Mouse (Mus musculus) cerebellum, postnatal 10 days (tissue): ENCODE data around the gene Camsap1.

Experiments used
- DNase-seq, 2 experiments: peaks; one replicate each; pipeline ENCODE4 v3.0.0; 2021; ENCODE audit warnings: mixed read lengths in 2 of 2

Gene Camsap1

DNA sequence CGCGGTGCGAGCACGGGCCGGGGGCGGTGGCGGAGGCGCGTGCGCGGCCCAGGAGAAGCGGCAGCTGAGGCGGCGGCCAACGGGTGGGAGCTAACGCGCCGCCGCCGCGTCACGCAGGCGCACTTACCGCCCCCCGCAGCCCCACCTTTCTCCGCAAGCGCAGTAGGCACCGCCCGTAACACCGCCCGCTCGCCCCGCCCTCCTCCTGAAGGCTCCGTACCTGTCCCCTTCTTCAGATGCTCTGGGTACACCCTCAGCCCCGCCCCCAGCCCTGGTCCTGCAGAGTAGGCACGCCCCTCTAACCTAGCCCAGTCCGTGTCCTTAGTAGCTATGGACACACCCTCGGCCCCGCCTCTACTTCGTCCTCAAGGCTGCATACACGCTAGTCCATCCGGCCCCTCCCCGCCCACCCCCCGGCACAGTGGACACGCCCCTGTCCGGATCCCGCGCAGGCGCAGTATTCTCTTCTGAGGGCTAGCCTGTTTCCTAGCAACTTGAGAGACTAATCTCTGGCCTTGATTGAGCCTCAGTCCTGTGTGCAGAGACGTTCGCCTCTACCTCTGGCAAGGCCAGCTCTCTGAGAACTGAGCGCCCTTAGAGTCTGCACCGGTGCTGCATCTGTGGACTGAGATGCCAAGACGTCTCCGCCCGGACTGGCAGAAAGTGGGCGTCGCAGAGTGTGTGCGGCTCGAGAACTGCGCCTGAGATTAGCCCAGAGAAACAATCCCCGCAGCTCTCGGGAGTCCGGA lies at the start of gene Camsap1:
TSS of gene Camsap1 (minus strand) at position 124 of the 749 bp plus-strand sequence.
- DNase-seq: peak; percentile 100

DNA sequence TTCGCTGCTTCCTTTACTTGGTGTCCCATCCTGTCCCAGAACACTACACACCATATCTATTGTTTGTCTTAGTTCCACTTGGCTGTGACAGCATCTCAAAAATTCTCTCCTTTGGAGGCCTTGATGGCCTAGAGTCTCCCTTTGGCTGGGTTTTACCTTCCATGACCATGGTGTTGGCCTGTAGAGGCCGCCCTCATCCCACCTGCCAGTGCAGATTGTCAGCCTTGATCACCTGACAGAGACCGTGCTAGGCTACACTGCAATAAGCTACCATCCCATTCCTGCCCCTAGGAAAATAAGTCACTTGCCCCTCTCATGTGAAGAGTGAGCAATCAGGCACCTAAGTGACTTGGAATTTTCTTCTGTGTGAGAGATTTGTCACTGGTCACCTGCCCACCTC lies 47.2 kb upstream of the Camsap1 start:
- DNase-seq: peak in 1 of 2 experiments; percentile 60

DNA sequence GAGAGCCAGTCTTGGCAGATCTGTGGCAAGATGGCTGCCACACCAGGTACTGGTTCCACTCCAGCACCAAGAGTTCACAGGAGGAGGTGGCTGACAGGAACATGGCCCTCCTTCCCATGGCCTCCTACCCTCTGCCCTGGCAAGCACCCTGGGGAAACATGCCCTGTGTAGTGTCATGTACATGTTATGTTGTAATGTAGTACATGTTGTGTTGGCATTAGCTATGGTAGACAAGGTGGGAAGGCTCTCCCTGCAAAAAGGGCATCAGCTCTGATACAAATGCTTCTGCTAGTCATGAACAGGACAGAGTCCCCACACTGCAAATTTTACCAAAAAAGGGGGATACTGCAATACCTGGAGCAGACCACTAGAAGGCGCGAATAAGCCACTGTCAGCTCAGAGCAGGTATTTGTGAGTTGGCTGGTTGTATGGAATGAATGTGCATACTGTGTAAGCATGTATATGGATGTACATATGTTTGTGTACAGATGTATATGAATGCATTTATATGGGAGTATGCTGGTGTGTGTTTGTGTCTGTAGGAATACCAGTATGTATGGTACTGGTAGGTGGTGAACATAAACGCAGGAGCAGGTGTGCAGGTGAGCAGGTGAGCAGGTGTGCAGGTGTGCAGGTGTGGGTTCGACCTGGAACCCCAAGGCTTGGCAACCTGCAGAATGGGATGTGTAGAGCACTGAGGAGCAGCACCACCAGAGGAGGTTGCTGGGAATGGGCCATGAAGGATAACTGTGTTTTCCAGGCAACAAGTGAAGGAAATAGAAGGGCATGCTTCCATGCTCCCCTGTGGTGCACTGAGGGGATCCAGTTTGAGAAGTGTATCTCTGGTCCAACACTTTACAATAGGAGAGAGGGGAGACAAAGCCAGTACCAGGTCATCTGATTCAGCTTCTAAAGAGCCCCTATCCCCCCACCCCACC lies 41.3 kb upstream of the Camsap1 start:
- peak; percentile 65 to 75 for DNase-seq

DNA sequence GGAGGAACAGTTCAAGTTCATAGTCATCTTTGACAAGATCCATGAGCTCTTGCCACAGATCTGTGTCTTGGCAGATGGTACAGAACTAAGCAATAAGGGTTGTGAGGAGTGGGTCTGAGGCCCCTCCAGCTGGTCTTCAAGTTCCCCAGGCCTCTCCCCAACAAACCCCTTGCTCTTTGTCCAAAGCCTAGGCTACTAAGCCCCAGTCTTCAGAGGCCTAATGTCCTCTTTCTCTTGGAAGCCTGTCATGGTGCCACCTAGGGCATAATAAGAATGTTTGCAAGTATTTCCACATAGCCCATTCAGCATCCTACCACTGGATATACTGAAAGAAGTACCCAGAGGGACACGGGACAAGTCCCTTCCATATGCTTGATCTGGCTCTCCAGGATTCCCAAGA lies 39.5 kb upstream of the Camsap1 start:
- no peak for DNase-seq

DNA sequence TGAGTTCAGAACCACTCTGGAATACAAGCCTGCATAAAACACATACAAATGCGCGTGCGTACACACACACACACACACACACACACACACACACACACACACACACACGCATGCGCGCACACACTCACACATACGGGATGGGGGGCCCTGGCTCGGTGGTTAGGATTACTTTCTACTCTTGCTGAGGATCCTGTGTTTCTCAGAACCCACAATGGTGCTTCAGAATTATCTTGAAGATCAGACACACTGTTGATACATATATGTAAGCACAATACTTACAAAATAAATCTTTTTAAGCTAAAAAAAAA lies 39.1 kb upstream of the Camsap1 start:
- no peak for DNase-seq

DNA sequence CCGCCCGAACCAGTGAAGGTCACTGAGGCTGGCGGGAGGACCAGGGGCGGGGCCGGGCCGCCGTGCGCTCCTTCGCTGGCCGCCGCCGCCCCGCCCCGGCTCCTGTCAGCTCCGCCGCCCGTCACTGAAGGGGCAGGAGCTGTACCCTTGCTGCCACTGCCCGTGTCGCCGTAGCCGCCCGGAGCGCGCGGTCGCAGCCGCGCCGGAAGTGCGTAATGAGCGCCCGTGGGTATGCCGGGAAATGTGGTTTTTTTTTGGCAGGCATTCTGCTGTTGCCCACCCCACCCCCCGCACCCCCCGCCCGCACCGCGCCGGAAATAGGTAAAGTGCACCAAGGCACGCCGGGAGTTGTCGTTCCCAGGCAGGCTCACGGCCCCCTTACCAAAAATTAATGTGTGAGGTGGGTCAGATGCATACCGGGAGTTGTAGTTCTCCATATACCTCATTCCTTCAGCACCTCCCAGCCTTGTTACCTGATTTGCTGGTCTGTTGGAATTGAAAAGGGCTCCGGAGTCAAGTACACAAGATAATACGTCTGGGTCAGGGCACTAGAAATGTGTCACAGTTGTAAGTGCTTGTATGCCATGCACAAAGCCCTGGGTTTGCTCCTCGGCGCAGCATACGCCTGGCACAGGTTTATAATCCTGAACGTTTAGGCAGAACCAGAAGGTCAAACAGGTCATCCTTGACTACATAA lies 38.6 kb upstream of the Camsap1 start, which contains the start of gene Ubac1:
TSS of gene Ubac1 (minus strand) at position 187 of the 697 bp plus-strand sequence.
- peak; percentile 96 for DNase-seq

DNA sequence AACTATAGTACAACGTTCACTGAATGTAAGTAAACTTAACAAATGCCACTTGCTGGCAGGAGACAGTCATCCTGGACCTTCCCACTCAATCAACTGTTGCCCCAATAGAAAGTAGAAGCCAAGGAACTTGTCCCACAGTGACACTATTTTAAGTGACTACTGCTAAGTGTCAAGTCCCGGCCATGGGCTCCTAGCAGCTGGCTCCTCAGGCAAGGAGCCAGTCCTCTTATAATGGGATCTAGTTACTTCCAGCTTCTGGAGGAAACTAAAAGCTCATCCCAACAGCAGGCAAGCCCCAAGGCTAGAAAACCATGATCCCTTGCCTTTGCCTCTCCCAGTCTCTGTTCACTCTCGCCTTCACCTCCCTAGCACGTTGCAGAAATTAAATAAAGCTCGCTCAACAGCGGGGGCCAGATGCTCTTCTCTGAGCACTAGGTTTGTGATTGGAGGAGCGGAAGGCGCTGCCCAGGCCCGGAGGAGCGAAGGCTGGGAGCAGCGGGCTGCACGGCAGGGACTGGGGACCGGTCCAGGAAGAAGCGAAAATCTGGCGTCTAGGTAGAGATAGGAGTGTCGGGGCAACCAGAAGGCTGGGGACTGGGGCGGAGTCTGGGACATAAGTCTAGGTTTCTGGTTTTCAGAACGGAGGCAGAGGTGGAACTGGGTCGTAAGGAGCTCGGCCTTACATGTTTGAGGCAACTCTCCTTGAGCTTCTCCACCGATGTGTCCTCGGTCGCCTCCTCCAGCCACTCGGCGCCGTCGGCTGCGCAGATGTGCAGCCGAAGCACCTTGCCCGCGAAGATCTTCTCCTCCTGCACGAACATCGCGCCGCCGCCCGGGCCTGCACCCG lies 37.9 kb upstream of the Camsap1 start:
- DNase-seq: peak; percentile 94 to 95

DNA sequence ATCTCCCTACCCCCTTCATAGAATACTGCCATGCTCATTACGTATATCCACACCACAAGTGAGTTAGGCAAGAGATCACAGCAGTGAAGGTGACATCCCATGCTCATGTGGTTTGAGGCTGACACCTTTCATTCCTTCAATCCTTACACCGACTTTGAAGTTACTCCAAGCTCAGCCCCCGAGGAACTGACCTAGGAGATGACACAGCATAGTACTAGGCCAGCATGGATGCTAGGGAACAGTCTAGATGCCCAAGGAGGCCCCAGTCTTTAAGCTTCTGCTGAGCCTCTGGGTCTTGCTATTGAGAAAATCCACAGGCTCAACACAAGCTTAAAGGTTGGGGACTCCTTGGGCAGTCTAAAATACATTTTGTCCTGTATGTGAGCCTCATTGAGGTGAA lies 36.8 kb upstream of the Camsap1 start:
- DNase-seq: no peak

DNA sequence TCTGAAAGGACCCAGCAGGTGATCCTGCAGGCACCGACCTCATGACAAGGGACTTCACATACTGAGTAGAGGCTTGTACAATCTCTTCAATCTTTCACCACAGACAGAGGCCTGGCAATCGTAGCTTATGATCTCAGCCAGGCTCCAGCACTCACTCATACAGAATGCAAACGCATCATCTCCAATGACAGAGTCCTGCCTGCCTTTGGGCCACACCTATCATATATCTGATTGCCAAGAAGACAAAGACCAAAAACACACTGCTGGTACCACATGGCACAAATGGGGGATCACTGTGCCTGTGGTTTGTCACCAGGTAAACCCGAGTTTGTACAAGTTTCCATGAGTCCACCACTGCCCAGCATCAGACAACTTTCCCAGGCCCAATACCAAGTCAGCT lies 34.2 kb upstream of the Camsap1 start:
- no peak for DNase-seq

DNA sequence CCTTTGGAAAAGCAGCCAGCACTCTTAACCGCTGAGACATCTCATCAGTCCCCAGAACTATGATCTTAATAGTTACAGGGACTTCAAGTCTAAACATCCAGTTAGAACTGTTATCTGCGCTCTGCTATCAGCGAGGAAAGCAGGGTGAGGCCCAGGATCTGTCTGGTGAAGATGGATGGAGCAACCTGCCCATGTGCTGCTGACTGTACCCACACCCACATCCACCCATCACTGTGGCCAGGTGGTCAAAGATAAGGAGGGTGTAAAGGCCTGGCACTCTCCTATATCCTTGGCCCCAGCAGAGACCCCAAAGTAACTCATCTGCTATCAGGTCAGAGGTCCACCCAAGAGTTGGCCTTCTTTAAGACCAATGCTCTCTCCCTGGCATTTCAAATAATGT lies 30.6 kb upstream of the Camsap1 start:
- DNase-seq: no peak

DNA sequence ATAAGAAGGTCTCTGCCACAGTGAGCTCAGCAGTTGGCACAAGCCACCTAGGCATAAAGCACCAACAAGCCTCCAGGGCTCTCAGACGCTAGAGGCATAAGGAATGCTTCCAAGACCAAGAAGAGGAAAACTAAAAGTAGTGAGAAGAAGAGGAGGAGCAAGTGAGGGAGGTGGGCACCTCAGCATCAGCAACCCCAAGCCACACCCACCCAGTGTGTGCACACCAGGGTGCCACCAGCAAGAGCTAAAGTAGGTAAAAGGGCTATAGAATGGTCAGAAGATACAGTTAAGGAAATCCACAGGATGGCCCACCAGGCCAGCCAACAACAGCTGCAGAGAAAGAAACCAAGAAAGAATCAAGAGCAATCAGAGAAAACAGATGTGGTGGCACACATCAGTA lies 28.3 kb upstream of the Camsap1 start:
- no peak for DNase-seq

DNA sequence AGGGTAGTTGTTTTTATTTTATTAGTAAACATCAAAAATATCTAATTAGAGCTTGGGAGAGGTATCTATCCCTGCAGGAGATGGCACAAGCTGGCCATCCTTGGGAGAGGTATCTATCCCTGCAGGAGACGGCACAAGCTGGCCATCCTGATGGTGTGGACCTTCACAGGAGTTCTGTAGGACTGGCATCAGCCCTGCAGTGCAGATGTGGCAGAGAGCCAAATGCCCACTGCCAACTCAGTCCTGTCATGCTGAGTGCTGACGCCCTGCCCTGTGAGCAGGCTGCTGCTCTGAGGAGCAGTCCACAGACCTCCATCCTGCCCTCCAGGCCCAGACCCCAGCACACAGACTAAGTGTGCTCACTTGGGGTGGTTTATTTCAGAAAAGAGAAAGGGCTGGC lies 18.9 kb upstream of the Camsap1 start:
- DNase-seq: peak; percentile 93 to 95

DNA sequence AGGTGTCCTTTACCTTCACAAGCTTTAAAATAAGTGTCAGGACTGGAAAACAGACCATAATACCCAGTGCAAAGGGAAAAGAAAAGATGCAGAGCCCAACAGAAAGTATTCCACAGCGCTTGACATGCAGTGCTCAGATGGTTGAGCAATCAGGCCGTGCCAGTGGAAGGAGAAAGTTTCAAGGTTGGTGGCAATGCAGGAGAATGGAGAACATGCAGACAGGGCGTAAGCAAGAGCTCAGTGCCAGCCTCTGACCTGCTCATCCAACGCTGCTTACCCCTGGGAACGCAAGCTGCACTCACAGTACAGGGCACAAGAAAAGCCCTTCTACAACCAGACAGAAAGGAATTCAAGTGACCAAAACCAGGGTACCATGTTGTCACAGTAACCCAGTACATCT lies 18.1 kb upstream of the Camsap1 start:
- peak in 1 of 2 experiments; percentile 23 for DNase-seq

DNA sequence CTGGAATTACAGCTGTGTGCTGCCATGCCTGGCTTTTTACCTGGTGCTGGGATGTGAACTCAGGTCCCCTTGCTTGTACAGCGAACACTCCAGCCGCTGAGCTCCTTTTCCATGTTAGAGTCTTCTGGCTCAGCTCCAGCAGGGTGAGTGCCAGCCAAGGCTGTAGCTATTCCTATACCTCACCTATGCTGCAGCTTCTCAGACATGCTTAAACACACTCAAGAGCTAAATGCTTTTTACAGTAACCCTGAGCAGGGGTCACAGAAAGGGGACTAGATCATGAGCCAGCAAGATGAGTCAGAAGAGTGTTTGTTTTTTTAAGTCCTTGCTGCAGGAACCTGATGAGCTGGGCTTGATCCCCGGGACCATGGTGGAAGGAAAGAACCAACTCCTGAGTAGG lies 14.6 kb upstream of the Camsap1 start:
- peak; percentile 63 to 64 for DNase-seq

DNA sequence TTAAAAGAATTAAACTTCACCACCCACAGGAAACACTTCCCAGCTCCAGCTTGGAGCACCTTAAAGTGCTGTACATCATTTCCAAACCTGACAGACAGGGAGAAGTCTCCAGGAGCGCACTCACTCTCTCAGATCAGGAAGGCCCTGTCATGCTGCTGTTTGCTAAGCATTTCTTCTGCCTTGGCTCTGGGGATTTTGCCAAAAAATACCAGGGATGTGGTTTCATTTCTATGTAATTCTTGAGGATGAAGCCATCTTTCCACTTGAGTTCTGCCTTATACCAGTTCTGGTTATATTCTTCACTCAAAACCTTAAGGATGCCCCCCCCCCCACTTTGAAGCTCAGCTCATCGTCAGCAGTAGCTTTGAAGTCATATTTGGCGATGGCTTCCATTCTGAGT lies 11.7 kb upstream of the Camsap1 start:
- DNase-seq: no peak

DNA sequence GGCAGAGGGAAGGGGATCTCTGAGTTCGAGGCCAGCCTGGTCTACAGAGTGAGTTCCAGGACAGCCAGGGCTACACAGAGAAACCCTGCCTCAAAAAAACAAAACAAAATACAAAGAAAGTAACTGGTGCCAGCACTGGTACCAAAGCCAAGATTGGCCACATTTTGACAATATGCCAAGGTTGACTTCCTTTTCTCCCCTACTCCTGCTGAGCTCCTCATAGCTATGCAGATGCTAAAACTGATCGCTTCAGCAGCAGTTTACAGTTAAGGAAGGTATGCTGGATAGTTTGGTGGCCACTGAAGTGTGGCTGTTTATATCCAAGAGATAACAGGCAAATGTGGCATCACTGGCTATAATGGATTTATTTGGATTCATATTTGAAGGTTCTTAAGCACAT lies 9.2 kb upstream of the Camsap1 start:
- DNase-seq: no peak

DNA sequence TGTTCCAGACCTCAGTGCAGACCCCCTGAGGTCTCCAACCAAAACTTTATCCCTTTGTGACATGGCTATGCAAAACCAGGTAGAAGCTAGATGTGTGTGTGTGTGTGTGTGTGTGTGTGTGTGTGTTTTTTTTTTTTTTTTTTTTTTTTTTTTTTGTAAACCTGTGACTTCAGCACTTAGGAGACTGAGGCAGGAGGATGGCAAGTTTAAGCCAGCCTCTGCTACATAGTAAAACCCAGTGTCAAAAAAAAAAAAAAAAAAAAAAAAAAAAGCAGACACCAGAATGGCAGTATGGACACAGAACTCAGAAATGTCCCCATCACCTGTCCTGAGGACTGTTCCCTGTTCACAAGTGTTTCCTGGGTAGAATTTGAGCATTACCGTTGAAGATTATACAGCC lies 6.6 kb upstream of the Camsap1 start:
- DNase-seq: no peak

DNA sequence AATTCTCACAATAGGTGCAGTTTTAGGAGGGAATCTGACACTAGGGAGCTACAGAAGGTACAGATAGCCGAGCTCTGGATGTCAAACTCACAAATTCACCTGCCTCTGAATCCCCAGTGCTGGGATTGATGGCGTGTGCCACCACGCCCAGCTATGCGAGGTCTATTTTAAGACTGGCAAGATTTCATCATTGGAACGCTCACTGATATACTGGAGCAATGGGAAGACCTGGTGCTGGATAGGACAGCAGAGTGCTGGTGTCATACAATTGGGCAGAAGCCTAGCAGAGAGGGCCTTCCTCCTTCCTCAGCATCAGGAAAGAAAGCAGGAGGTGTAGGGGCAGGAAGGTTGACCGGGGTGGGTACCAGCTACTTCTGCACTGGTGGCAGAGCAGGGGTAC lies 4.7 kb upstream of the Camsap1 start:
- DNase-seq: no peak

DNA sequence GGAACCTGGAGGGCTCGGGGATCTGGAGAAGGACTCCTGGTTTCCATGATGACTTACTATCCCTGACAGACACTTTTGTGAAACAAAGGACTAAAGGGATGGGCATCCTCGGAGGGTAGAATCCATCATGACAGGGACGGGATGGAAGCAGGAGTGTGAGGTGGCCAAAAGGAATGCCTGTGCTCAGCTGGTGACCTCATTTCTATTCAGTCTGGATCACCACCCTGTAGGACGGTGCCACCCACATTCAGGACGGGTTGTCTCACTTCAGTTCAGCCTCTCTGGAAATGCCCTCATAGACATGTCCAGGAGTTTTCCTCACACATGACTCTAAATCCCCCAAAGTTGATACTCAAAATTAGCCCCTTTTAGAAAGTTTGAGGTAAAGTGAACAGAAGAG lies 3.5 kb upstream of the Camsap1 start:
- no peak for DNase-seq

DNA sequence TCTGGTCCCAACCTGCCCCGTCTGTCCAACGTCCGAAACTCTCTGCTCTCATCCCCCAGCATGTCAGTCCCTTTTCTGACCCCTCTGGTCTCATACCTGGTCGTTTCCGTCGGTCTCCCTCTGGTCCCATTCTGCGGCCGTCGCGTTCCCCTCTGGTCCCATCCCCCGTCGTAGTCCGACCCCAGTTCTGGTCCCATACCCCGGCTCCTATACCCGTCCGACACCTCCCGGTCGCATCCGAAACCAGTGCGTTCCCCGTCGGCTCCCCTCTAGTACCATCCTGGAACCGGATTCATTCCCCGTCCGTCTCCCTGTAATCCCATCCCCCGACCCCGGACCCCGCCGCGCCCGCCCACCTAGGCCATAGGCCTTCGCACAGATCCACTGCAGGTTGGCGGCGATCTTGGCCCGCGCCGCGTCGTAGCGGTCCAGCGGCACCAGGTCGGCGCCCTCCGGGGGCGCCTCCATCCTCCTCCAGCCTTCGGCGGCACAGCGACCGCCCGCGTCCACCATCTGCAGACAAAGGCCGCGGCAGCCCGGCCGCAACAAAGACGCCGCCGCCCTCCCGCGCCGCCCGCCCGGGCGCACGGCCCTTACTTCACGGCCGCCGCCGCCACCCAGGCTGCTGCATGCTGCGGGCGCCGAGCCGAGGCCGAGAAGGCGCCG lies 523 bp downstream of the Camsap1 start:
- peak; percentile 77 to 80 for DNase-seq

DNA sequence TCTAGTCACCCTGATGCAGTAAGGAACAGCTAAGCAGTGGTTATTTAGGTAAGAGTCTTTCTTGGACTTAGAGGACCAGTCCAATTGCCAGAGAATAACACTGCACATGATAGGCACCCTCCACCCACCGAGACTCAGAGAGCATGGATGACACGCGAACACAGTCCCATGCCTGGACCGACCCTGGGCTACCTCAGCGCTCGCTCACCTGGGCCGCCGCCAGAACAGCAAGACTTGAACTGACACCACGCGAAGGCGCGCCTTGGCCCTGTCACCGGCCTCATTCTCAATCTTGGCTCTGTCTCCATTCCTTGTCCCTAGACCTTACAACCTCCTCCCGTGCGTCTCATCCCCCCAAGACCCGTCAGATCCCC lies 1.0 kb downstream of the Camsap1 start:
- DNase-seq: peak; percentile 88

DNA sequence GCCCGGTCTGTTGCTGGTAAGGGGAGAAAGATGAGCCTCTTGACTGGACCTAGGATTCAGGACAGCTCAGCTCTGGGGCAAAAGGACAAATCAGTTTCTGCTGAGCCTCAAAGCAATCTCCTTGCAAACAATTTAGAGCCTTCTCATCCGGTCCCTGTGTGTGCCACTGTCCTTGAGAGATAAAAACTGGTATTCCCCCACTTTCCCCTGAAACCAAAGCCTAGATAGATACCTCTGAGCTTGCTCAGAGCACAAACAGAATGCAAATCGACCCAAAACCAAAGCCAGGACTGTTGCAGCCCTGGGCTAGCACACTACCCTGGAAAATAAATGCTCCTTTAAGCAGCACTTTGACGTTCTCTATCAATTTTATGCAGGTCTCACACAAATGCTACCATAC lies 4.1 kb downstream of the Camsap1 start:
- no peak for DNase-seq
